Mouse (Mus musculus) heart, adult 2 months (tissue): Measurements from ENCODE around the gene Rassf1. TPM values are rescaled to one million over a fixed set of nuclear protein-coding genes. Genes with fewer than 3 reads are reported as not detected.
"Not testable (repeated sequence)": the region's sequence is repeated elsewhere in the genome, so short reads cannot be mapped to it uniquely, and the experiment has no call there.

Source experiments
- DNase-seq, 2 experiments: peaks; one replicate each; pipeline ENCODE4 v3.0.0; 2021
- H3K27ac ChIP-seq: fragments of 200-600 bp; 2 replicates; pipeline ENCODE4 v1.8.1; 2022
- H3K27me3 ChIP-seq: fragments of 200-500 bp; 2 replicates; pipeline ENCODE4 v1.6.1; 2012; ENCODE audit warnings: mild to moderate bottlenecking, low read length, inconsistent platforms, mixed read lengths; ENCODE audit not compliant: control insufficient read depth, insufficient read depth
- H3K36me3 ChIP-seq: fragments of 200-500 bp; 2 replicates; pipeline ENCODE4 v1.6.1; 2012; ENCODE audit warnings: low read length, inconsistent platforms; ENCODE audit not compliant: control insufficient read depth, insufficient read depth
- H3K4me1 ChIP-seq: fragments of 200-500 bp; 2 replicates; pipeline ENCODE4 v1.6.1; 2011; ENCODE audit warnings: low read length; ENCODE audit not compliant: control insufficient read depth, insufficient read depth
- H3K4me3 ChIP-seq: fragments of 200-600 bp; 2 replicates; pipeline ENCODE4 v1.8.1; 2022
- H3K79me2 ChIP-seq: fragments of 200-500 bp; replicated peaks from 2 replicates; pipeline ENCODE4 v1.6.1; 2012; ENCODE audit warnings: mild to moderate bottlenecking, inconsistent platforms, low read length, moderate library complexity, mixed read lengths; ENCODE audit not compliant: control insufficient read depth, insufficient read depth
- H3K9ac ChIP-seq: fragments of 200-500 bp; 2 replicates; pipeline ENCODE4 v1.6.1; 2012; ENCODE audit warnings: low read depth, mild to moderate bottlenecking, control low read depth, inconsistent platforms, low read length, mixed read lengths
- CTCF ChIP-seq: fragments of 200-600 bp; IDR thresholded peaks from 2 replicates; pipeline ENCODE4 v1.8.1; 2022; ENCODE audit warnings: antibody characterized with exemption, mild to moderate bottlenecking, moderate library complexity
- EP300 ChIP-seq: fragments of 200-500 bp; IDR thresholded peaks from 2 replicates; pipeline ENCODE4 v1.6.1; 2011; ENCODE audit warnings: low read depth, low read length, control low read depth; ENCODE audit not compliant: insufficient read depth
- POLR2A ChIP-seq: fragments of 200-500 bp; IDR thresholded peaks from 2 replicates; pipeline ENCODE4 v1.6.1; 2011; ENCODE audit warnings: mild to moderate bottlenecking, low read depth, low read length, control low read depth; ENCODE audit not compliant: insufficient read depth
- WGBS: fragments of 180-500 bp; shearing (Covaris S2); methylation state at CpG from one replicate; pipeline ENCODE4 v1.1.7; 2018; 5-methylcytosine and 5-hydroxymethylcytosine counted together
- intact Hi-C: fragments of 180-260 bp; cut with DNase I; formaldehyde crosslinking; loops from one replicate; pipeline ENCODE4 v1.15.1; 2025
- polyA plus RNA-seq: library from polyadenylated mRNA; depleted of rRNA; stranded (reverse); fragments of >200 nt; gene quantifications from 2 replicates; pipeline ENCODE4 v1.2.3, GENCODE M21; 2012
- total RNA-seq, 2 experiments: library from RNA; stranded (reverse); gene quantifications; 2 replicates each; pipeline ENCODE4 v1.2.3; 2021

The Rassf1 gene
- total and polyA plus RNA-seq, 3 experiments: 12.6 to 15.5 (median 13.4) TPM

DNA sequence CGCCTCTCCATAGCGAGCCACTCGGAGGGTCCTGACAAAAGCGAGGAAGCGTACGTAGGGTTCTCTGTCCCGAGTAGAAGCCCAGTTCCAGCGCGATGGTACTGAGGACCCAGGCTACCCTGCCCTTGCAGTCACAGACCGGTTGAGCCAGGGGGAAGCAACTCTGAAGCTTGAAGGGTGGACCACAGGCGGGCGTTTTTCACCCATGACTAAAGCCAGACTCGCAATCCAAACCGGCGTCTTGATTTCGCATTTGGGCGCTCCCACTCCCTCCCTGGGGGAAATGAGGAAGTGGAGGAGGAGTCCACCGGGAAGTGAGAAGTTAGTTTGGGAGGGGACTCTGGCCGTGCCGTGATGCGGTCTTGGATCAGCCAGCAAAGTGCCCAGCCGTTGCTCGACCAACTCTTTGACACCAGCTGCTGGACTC is 3.7 kb downstream of the Rassf1 start:
- peaks cover 19% of the 10 kb centered on the region for H3K36me3 ChIP-seq
- H3K4me3 ChIP-seq: peak overlapping the region; percentile 97
- 0% methylated on average over 23 of the region's 23 CpGs for WGBS
- peaks cover 16% of the 10 kb centered on the region for H3K4me1 ChIP-seq
- H3K9ac ChIP-seq: peak overlapping the region; percentile 91
- H3K27me3 ChIP-seq: no peaks in the 10 kb centered on the region
- peak; percentile 80 to 86 for DNase-seq
- intact Hi-C loops: loop anchor here (2.0 kb wide), 1 partner anchor 14 kb away; no protein-coding TSS in a partner anchor
- H3K27ac ChIP-seq: peak overlapping the region; percentile 99
- TF ChIP-seq EP300: peak; percentile 91
- TF ChIP-seq POLR2A: peak; percentile 83
- TF ChIP-seq CTCF: no peak
- peaks cover 5% of the 10 kb centered on the region for H3K79me2 ChIP-seq

DNA sequence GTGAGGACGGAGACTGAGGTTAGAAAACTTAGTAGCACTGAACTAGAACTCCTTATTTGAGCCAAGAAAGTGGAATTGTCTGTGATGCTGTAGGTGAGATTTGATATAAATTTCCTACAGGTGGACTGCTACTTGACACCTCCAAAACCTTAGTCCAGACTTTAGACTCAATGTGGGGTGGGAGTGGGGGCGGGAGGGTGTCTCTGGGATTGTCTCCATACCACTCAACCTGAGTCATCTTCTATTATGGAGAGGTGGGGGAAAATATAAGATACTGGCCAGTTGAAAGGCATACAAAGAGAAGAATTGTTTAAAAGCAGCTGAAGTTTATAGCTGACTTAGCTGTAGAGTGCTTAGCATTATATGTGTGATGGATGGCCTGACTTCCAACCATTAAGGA is 4.3 kb downstream of the Rassf1 start:
- no peak for DNase-seq
- intact Hi-C loops: loop anchor here (2.0 kb wide), 1 partner anchor 13 kb away; no protein-coding TSS in a partner anchor
- Histone ChIP-seq H3K9ac (peak overlapping the region; percentile 91), H3K4me1 (peaks cover 16% of the 10 kb centered on the region), H3K36me3 (peaks cover 21% of the 10 kb centered on the region), H3K27ac (peak overlapping the region; percentile 99), H3K4me3 (peak overlapping the region; percentile 97), H3K79me2 (peaks cover 5% of the 10 kb centered on the region), H3K27me3 (no peaks in the 10 kb centered on the region)
- 10% methylated on average over 2 of the region's 2 CpGs for WGBS
- no peak for TF ChIP-seq EP300
- no peak for TF ChIP-seq POLR2A
- no peak for TF ChIP-seq CTCF

DNA sequence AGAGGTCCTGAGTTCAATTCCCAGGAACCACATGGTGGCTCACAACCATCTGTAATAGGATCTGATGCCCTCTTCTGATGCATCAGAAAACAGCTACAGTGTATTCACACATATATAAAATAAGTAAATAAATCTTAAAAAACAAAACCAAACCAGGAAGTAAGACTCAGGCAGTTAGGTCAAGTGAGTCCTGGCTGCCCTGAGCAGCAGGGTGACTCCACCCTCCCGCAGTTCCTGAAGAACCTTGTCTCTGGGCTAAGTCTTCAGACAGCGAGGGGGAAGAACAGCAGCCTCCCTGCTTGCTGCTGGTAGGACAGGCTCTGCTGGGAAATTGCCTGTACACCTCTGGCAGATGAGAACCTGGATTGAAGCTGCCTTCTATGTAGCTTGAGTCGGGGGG is 5.0 kb downstream of the Rassf1 start:
- Histone ChIP-seq H3K4me3 (peak overlapping the region; percentile 97), H3K27me3 (no peaks in the 10 kb centered on the region), H3K4me1 (peaks cover 14% of the 10 kb centered on the region), H3K79me2 (peaks cover 5% of the 10 kb centered on the region), H3K36me3 (peaks cover 23% of the 10 kb centered on the region), H3K9ac (peak overlapping the region; percentile 15), H3K27ac (peak overlapping the region; percentile 99)
- 0 out of 2 replicates have a peak, but pooled peaks have one; percentile 14 for TF ChIP-seq EP300
- no peak for TF ChIP-seq CTCF
- peak; percentile 26; the same call in 1 of the 2 replicates for TF ChIP-seq POLR2A
- DNase-seq: no peak
- WGBS: 26% methylated on average over 3 of the region's 3 CpGs
- intact Hi-C loops: no loop called here

DNA sequence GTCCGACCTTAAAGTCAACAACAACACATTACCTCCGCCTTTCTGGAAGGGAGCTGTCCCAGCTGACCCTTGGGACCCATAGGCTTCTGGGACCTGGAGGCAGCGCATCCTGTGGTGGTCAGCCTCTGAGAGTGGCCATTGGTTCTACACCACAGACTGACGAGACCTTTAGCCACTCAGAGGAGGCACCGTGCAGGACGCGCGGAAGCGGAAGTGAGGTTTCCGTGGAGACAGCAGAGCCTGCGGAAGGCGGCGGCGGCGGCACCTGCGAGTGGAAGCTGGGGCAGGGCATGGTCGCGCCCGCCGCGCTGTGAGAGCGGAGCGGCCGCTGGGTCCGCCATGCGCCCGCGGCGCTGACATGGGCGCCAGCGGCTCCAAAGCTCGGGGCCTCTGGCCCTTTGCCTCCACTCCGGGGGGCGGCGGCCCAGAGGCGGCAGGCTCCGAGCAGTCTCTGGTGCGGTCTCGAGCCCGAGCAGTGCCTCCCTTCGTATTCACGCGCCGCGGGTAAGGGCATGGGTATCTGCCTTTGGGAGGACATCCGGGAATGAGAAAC is 11.8 kb downstream of the Rassf1 start, which contains the start of gene Tusc2:
Tusc2 (plus strand) TSS at position 227 of the 553 bp plus-strand sequence.
- H3K27me3 ChIP-seq: no peaks in the 10 kb centered on the region
- peak; percentile 93 to 97 for DNase-seq
- peaks cover 17% of the 10 kb centered on the region for H3K36me3 ChIP-seq
- no peaks in the 10 kb centered on the region for H3K79me2 ChIP-seq
- H3K27ac ChIP-seq: peak within 1 kb of the TSS; percentile 91
- H3K4me3 ChIP-seq: peak within 1 kb of the TSS; percentile 93
- under 1% methylated on average over 46 of the region's 46 CpGs for WGBS
- peak within 1 kb of the TSS; percentile 72 for H3K9ac ChIP-seq
- TF ChIP-seq CTCF (no peak), EP300 (peak; percentile 86; the same call in 1 of the 2 replicates), POLR2A (peak; percentile 96)
- intact Hi-C loops: no loop called here
- H3K4me1 ChIP-seq: peaks cover 9% of the 10 kb centered on the region

DNA sequence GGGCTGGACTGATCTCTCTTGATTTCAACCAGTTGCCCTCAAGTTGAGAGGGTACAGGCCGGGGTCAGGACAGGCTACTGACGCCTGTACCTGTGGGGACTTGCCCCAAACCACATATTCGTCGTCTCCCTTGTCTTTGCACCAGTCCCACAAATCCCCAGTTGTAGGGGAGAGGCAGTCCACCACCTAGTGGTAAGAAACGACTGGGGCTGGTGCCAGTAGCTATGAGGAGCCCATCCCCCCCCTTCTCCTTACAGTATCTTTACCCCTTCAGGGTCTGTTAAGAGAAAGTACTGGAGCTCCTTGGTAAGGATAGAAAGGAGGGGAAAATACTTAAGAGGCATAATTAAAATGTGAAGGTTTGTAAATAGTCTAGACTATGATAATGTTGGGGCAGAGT is 14.2 kb downstream of the Rassf1 start:
- not testable (repeated sequence) for H3K27me3 ChIP-seq, H3K79me2 ChIP-seq, DNase-seq, H3K4me3 ChIP-seq, H3K36me3 ChIP-seq
- peaks cover 13% of the 10 kb centered on the region for H3K4me1 ChIP-seq
- H3K9ac ChIP-seq: 0 out of 2 replicates have a peak overlapping the region, but pooled peaks have one; percentile 7
- intact Hi-C loops: loop anchor here (5.0 kb wide), 1 partner anchor 67 kb away; no protein-coding TSS in a partner anchor
- H3K27ac ChIP-seq: peak overlapping the region; percentile 95
- WGBS: 49% methylated on average over 5 of the region's 5 CpGs

DNA sequence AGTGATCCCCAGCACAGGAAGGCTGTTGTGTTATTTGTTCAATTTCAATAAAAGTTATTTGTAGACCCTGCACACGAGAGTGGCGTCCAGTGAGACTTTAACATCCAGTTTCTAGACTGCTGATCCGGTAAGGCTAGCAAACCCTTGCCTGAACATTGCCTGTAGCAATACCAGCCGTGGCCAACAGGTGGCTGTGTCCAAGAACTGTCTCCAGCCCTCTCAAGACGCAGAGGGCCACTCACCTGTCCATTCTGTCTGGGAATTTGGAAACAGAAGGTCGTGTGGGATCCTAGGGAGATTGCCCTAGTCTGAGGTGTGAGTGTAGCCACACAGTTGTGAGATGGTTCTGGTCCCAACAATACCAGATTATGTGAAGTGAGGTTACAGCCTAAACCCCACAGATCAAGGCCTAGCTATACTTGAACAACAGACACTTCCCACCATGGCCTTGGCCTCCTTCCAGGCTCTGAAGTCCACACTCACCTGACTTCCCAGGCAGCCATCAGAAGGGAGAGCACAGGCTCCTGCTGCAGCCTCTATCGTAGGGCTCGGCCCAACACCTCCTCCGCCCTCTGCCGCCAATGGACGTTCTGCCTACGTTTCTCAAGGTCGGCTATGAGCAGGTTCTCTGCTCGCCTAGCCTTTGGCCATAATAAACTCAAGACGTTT is 14.8 kb downstream of the Rassf1 start:
- H3K4me3 ChIP-seq: peak overlapping the region; percentile 44
- peaks cover 14% of the 10 kb centered on the region for H3K4me1 ChIP-seq
- WGBS: 33% methylated on average over 15 of the region's 15 CpGs
- peak; percentile 86 to 91 for DNase-seq
- peak overlapping the region; percentile 95 for H3K27ac ChIP-seq
- peak overlapping the region; percentile 27 for H3K9ac ChIP-seq
- H3K36me3 ChIP-seq: peaks cover 7% of the 10 kb centered on the region
- H3K27me3 ChIP-seq: no peaks in the 10 kb centered on the region
- intact Hi-C loops: loop anchor here (2.0 to 5.0 kb wide), 2 partner anchors 66 to 79 kb away; no protein-coding TSS in a partner anchor
- H3K79me2 ChIP-seq: no peaks in the 10 kb centered on the region
- TF ChIP-seq CTCF (peak; percentile 98), POLR2A (peak; percentile 53; the same call in 1 of the 2 replicates), EP300 (peak; percentile 91)
